In the genomic region with DNA sequence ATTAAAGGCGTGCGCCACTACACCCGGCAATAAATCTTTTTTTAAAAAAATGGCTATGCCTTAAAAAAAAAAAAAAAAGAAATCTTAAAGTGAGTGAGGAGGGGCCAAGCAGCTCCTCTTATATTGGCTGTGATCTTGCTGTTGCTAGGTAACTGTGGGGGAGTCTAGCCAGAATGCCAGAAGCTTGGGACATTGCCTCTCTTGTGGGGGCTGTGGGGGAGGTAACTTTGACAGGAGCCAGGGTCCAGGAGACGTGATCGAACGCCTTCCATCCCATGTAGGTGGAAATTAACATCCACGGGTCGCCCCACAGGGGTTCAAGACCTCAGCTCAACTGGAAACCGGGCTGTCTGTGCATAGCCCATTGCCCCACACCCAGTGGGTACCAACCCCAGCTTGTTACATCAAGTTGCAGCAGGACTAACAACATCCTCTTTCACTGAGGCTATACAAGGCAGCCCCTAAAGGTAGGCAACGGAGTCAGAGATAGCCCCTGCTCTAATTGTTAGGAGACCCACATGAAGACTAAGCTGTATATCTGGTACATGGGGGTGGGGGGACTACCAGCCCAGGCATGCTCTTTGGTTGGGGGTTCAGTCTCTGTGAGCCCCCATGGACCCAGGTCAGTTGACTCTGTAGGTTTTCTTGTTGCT, we compare ENCODE assay signal across 12 mouse cellular contexts. TPM values are rescaled to one million over a fixed set of nuclear protein-coding genes. Genes with fewer than 3 reads are reported as not detected.
DNase-seq lines count a peak whose midpoint lies in the region; ATAC-seq and TF ChIP-seq lines count a peak whose summit lies in the region.
"Had no signal": no experiment of that assay in that cellular context is flagged by ENCODE, and none has a peak within 500 bp of the region (broad histone marks: within the 10 kb centered on the region; RNA-seq: fewer than 3 reads in every experiment).

No protein-coding gene starts in this region.

- 0 out of 2 replicates have a peak, but pooled peaks have one; percentile 36 for ATAC-seq in limb, embryonic 13.5 days (ENCODE audit: low FRiP score, low read depth)
- peak; percentile 60; the same call in 1 of the 2 replicates for ATAC-seq in frontal cortex, adult (ENCODE audit: low TSS enrichment)

- TF ChIP-seq POLR2A in cerebellum, adult 2 months (IDR thresholded peaks at IDR 0.05; ENCODE audit: borderline replicate concordance, insufficient read depth, low read length), result no peak

- DNase-seq in limb, embryonic 10.5 days (ENCODE audit: low spot score), result no peak
- peak; percentile 31 to 39 for DNase-seq in layer of hippocampus, adult 8-10 months (ENCODE audit: low spot score in 2 of 2)
- DNase-seq in right cerebral cortex, postnatal 10 days (ENCODE audit: low spot score in 2 of 2), result peak; percentile 54 to 77
- no peak for DNase-seq in cerebellum, adult 2 months
- no peak for DNase-seq in gastrocnemius, postnatal 14 days
- DNase-seq: adrenal gland, postnatal 10 days; cerebellum, adult 9-11 months; kidney, postnatal 14 days; lung, adult 2 months had no signal

- H3K27ac ChIP-seq in limb, embryonic 13.5 days, result no peak overlapping the region
- H3K27ac ChIP-seq in limb, embryonic 10.5 days, result no peak overlapping the region
- no peak overlapping the region for H3K27ac ChIP-seq in cerebellum, adult 2 months (ENCODE audit: insufficient read depth, low read length)

- no peak overlapping the region for H3K9ac ChIP-seq in limb, embryonic 13.5 days

- H3K4me3 ChIP-seq in limb, embryonic 13.5 days, result no peak overlapping the region
- H3K4me3 ChIP-seq in limb, embryonic 10.5 days, result no peak overlapping the region
- no peak overlapping the region for H3K4me3 ChIP-seq in cerebellum, adult 2 months (replicated peaks; ENCODE audit: insufficient read depth, low read depth, low read length)

- intact Hi-C loops in gastrocnemius, postnatal 14 days (cut with DNase I; ENCODE audit: low total_unique reads), result no loop called here

- peaks cover 34% of the 10 kb centered on the region for H3K36me3 ChIP-seq in limb, embryonic 13.5 days
- peaks cover 40% of the 10 kb centered on the region for H3K36me3 ChIP-seq in limb, embryonic 10.5 days

- H3K27me3 ChIP-seq in limb, embryonic 13.5 days, result no peaks in the 10 kb centered on the region
- no peaks in the 10 kb centered on the region for H3K27me3 ChIP-seq in limb, embryonic 10.5 days (ENCODE audit: low read depth, poor library complexity, severe bottlenecking)
- no peaks in the 10 kb centered on the region for H3K27me3 ChIP-seq in cerebellum, adult 2 months (ENCODE audit: control insufficient read depth, insufficient read depth, low read length)

- H3K9me3 ChIP-seq in limb, embryonic 13.5 days, result no peaks in the 10 kb centered on the region
- no peaks in the 10 kb centered on the region for H3K9me3 ChIP-seq in limb, embryonic 10.5 days (replicated peaks)
- H3K9me3 ChIP-seq: G1E had no signal

- no peak overlapping the region for H3K4me2 ChIP-seq in limb, embryonic 13.5 days (replicated peaks)

- no peak for TF ChIP-seq CTCF in cerebellum, adult 2 months (IDR thresholded peaks at IDR 0.05; ENCODE audit: borderline replicate concordance, insufficient read depth, low read depth, low read length)

- H3K4me1 ChIP-seq in limb, embryonic 13.5 days, result no peaks in the 10 kb centered on the region
- no peaks in the 10 kb centered on the region for H3K4me1 ChIP-seq in limb, embryonic 10.5 days
- no peaks in the 10 kb centered on the region for H3K4me1 ChIP-seq in cerebellum, adult 2 months (ENCODE audit: control insufficient read depth, insufficient read depth, low read length)

- 84% methylated on average over 10 of the region's 10 CpGs for WGBS in limb, embryonic 13.5 days
- WGBS in limb, embryonic 10.5 days, result 87% methylated on average over 10 of the region's 10 CpGs
- WGBS in cerebellum, adult 2 months, result 43% methylated on average over 10 of the region's 10 CpGs

RNA-seq across cellular contexts. Expression of a gene that starts 17.7 kb away (rescaled TPM):
- polyA plus RNA-seq in limb, embryonic 13.5 days (2015; fragmentation: Nextera tagmentation; extraction: Ambion mirVana), result 56.9 and 60.1 TPM in 2 replicates
- polyA plus RNA-seq in limb, embryonic 10.5 days (2016; fragmentation: Nextera tagmentation; extraction: Ambion mirVana), result 83.3 and 94.6 TPM in 2 replicates
- 10 to 100 TPM; 72.0 to 95.1 (median 79.5) TPM for total RNA-seq in layer of hippocampus, adult 8-10 months (2022)
- 113 and 114 TPM in 2 replicates for polyA plus RNA-seq in cerebellum, adult 2 months (2012; rRNA removed)
- total RNA-seq in gastrocnemius, postnatal 14 days (2021), result 10 to 100 TPM; 20.7 to 24.8 TPM

RNA-seq across cellular contexts. Expression of a gene that starts 26.4 kb away (rescaled TPM):
- 113 and 114 TPM in 2 replicates for polyA plus RNA-seq in limb, embryonic 13.5 days (2015; fragmentation: Nextera tagmentation; extraction: Ambion mirVana)
- polyA plus RNA-seq in limb, embryonic 10.5 days (2016; fragmentation: Nextera tagmentation; extraction: Ambion mirVana), result 165 and 182 TPM in 2 replicates
- 10 to 100 TPM; 22.3 to 27.2 (median 23.9) TPM for total RNA-seq in layer of hippocampus, adult 8-10 months (2022)
- 28.1 and 33.2 TPM in 2 replicates for polyA plus RNA-seq in cerebellum, adult 2 months (2012; rRNA removed)
- total RNA-seq in gastrocnemius, postnatal 14 days (2021), result 10 to 100 TPM; 19.1 to 21.5 TPM

RNA-seq across cellular contexts. Expression of a gene that starts 37.5 kb away (rescaled TPM):
- 65.9 and 71.8 TPM in 2 replicates for polyA plus RNA-seq in limb, embryonic 13.5 days (2015; fragmentation: Nextera tagmentation; extraction: Ambion mirVana)
- 85.2 and 106 TPM in 2 replicates for polyA plus RNA-seq in limb, embryonic 10.5 days (2016; fragmentation: Nextera tagmentation; extraction: Ambion mirVana)
- 10 to 100 TPM; 16.2 to 23.9 (median 22.2) TPM for total RNA-seq in layer of hippocampus, adult 8-10 months (2022)
- 13.8 and 15.1 TPM in 2 replicates for polyA plus RNA-seq in cerebellum, adult 2 months (2012; rRNA removed)
- 10 to 100 TPM; 16.2 to 19.2 TPM for total RNA-seq in gastrocnemius, postnatal 14 days (2021)

RNA-seq across cellular contexts. Expression of a gene that starts 55.1 kb away (rescaled TPM):
- 12.2 and 12.3 TPM in 2 replicates for polyA plus RNA-seq in limb, embryonic 13.5 days (2015; fragmentation: Nextera tagmentation; extraction: Ambion mirVana)
- 5.0 and 9.0 TPM in 2 replicates for polyA plus RNA-seq in limb, embryonic 10.5 days (2016; fragmentation: Nextera tagmentation; extraction: Ambion mirVana)
- 10 to 100 TPM; 32.8 to 35.1 (median 34.0) TPM for total RNA-seq in layer of hippocampus, adult 8-10 months (2022)
- 44.7 and 45.9 TPM in 2 replicates for polyA plus RNA-seq in cerebellum, adult 2 months (2012; rRNA removed)
- total RNA-seq in gastrocnemius, postnatal 14 days (2021), result 1 to 10 TPM; 5.4 to 6.4 TPM

Comparison
In these comparisons a context has a peak if more than half of its experiments do, and no peak if none do; other contexts are left out.
1. DNase-seq: peak in layer of hippocampus, adult 8-10 months (2 of 2) and right cerebral cortex, postnatal 10 days (2 of 2); none in limb, embryonic 10.5 days (single experiment), cerebellum, adult 2 months (0 of 2) and gastrocnemius, postnatal 14 days (single experiment).